Mouse (Mus musculus) cerebellum, adult 18-20 months (tissue): ENCODE data around the gene Rftn1.
A peak's percentile ranks its signal among the peaks of the same experiment; 100 is the strongest.

ENCODE experiments used
- DNase-seq, 2 experiments: peaks; one replicate each; pipeline ENCODE4 v3.0.0; 2021

Rftn1 gene

DNA sequence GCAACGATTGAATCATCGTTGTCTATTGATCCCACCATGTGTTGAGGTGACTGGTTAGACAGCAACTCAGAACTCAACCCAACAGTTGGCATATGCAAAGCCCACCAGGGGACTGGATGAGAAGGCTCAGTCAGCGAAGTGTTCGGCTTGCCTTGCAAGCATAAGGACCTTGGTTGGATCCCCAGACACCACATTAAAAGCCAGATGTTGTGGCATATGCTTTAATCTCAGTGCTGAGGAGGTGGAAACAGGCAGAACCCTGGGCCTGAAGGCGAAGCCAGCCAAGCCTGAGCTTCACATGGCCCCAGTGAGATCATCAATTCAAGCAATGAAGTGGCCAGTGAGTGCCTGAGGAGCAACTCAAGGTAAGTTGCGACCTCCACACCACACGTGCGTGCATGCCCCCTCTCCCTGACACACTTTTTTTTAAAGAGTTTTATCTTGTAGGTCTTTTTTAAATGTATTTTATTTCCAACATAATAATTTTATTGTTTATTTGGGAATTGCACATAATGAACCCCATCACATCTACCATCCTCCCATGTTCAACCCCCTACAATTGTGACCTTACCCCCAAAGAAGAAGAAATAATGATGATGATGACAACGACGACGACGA lies 11.5 kb upstream of the Rftn1 start:
- DNase-seq: no peak

DNA sequence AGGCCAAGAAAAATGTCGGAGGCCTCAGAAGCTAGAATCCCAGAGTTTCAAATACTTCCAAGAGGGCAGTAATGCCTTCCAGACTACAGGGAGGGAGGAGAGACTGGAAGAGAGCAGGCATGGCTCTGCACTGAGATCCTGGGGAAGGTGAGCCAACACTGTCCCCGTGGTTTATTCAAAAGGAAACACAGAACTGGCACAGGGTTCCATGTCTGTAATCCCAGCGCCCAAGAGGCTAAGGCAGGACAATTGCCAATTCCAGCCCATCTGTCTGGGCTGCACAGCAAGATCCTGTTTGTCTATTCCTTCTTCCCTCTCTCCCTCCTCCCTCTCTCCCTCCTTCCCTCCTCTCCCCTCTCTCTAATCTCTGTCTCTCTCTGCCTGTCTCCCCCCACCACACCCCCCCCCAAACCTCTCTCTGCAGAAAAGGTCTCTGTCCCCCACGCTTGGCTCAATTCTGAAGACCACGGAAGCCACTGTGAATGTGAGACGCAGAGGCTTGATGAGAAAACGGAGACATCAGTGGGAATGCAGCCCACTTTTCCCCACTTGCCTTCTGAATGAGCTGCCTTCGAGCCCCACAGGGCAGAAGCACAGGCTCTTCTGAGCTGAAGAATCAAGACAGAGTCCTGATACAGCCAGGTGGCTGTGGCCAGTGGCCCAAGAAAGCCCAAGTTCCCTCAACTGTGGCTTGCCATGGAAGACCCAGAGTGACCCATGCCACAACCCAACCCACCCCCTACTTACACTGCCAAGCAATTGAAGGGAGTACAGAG lies 8.8 kb upstream of the Rftn1 start:
- peak; percentile 68 to 81 for DNase-seq

GRCm38 (mm10) chr17:50197572-50197971 lies 7.1 kb upstream of the Rftn1 start:
- DNase-seq: no peak

DNA sequence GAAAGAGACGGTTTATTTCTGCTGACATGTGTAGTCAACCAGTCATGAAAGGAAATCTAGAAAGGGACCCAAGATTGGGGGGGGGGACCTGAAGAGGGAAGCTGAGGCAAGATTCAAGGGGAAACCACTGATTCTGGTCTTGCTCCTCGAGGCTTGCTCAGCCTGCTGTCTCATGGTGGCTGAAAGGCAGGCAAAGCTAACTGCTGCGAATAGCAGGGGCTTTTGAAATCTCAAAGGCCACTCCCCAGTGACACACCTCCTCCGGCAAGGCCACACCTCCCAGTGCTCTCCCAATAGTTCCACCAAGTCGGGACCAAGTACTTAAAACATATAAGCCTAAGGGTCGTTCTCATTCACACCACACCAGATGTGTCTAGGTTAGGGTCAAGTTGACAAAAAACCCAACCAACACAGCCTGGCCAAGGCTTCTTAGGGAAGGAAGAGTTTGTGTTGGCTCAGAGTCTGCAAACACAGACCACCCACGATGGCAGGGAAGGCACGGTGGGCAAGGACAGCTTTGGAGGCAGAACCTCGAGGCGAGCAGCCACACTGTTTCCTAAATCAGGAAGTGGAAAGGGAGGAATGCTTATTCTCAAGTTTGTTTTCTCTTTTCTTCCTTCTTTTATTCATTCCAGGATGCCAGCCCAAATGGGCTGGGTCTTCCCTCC lies 5.7 kb upstream of the Rftn1 start:
- DNase-seq: no peak

DNA sequence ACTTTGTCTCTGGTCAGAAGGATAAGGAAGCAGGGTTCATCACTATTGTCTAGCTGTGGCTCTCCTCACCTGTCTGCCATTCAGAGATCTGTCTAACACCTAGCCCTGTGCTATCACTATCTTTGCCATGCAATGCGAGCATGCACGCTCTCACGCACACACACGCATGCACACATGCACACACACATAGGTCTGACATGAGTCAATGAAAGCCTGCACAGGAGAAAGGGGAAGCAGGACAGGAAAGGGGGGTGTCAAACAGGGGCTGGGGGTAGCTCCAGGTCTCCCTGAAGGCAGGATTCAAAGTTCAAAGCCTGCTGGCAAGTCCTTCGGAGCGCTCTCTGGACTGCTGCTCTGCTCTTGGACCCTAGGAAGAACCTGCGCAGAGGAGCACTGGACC lies 4.9 kb upstream of the Rftn1 start:
- no peak for DNase-seq

- DNase-seq: no peak
Measured at GRCm38 (mm10) chr17:50194541-50194940, 4.1 kb upstream of the Rftn1 start.

DNA sequence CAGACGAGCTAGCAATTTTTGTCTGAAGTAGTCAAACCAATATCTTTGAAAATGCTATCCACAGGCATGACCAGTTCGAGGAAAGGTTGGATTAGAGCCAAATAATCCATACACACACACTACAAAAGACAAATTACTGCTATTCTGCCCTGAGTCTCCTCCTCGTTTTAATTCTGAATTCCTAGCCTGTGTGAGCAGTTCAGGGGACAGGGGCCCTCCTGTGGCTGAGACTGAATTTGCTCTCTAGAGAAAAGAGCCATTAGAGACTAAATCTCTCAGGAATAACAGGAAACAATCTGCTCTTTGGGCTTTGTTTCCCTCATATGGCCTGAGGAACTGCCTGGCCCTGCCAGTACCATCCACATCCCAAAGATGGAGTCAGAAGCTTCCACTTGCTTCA lies 3.2 kb upstream of the Rftn1 start:
- no peak for DNase-seq

DNA sequence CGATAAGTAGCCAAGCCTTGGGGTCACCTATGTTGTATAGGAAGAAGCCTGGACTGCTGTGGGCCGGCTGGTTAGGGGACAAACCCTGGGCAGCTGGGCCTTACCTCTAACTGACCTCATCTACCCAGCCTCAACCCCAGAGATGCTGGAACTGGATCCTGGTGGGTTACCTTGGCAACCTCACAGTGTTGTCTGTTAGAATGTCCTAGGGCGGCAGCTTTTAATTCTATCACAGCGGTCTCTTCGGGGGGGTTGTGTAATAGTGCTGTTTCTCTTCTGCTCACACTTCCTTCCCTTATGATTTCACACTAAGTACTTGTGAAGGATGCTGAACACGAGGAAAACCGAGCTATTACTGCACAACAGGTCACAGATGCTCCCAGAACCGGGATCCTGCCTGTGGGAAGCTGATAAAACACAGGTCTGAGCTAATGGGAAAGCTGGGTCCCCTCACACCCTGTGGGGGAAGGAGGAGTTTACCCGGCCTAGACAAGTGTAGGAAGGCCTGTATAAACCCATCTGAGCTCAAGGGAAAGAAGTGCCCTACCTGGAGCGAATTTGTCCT lies 2.0 kb upstream of the Rftn1 start:
- DNase-seq: no peak

- no peak for DNase-seq
Measured at GRCm38 (mm10) chr17:50191318-50191957, 964 bp upstream of the Rftn1 start.

DNA sequence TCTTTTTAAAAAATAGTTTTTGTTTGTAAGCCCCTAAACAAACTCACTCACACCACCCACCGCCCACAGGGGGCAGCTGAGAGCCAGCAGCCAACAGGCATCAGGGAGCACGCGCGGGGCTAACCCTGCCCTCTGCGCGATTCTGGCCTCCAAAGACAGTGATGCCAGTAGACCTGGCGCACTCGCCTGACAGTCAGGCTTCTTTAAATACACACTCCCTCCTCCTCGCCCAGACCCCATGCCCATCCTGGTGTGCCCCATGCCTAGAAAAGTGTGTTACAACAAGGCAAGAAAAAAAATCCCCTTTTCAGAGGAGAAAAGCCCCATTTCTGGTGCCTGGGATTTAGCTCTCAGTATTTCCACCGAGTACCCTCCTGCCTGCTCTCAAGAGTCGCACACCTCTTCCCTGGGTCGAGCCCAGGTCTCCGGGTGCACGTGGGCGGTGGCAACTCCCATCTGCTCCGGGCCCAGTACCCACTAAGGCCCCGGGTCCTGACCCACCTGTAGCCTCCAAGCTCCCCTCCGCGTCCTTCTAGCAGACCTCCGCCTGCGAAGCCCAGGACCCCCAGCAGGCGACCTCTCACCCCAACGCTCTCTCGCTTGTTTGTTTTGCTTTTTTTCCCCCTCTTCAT lies 977 bp downstream of the Rftn1 start:
- peak; percentile 33 to 34 for DNase-seq

DNA sequence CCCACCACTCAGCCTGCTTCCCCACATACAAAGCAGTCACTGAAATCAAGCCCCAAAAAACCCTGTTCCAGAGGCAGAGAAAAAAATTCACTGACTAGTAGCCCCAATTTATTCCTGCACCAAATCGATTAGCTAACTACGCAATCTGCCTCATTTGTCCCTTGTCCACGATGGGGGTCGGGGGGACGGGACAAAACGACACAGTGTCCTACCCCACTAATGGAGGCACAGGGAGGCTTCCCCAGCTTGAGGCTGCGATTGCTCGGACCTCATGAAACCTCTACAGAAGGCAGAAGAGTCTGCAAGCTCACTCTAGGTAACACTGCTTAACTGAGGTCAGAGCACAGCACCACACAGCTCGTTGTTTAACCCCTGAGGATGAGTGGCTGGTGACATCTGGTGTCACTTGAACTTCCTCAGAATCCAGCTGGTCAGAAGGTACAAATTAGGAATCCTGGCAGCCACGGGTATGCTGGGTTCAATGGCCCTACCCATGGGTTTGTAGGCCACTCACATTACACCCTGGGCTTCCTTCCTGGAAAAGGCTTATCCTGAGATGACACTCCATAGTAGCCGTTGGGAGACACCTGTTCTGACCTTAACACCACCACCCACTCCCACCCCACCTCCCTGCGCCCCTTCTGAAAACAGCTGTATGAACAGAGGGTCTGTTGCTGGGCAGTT lies 1.7 kb downstream of the Rftn1 start:
- no peak for DNase-seq

DNA sequence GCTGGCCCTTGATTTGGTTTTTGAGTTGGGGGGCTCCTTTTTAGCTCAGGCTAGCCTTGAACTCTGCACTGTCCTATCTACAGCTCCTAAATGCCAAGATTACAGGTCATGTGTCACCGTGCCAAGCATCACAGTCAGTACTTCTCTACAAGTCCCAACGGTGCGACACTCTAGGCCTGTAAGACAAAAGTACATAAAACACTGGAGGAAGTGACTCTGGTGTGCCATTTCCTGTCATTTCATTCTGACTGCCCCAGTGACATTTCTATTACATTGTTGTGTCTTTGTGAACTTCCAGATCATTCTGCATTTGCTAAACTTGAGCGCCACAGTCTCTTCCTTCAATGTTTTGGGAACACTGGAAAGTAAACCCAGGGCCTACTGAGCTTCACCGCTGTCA lies 4.9 kb downstream of the Rftn1 start:
- DNase-seq: no peak

DNA sequence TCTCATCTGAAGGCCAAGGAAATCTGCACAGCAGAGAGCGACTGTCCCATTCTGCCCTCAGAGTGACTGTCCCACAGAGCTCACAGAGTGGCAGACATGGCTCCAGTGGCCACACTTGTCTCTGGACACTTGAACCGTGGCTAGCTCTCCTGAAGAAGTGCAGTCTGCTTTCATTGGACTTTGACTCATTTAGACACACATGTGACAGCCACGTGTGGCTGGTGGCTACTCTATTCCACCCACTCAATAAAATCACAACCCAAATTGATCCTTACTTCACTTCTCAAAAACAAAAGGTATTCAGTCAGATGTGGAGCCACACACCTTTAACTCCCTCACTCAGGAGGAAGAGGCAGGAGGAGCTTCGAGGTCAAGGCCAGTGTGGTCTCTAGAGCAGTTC lies 5.4 kb downstream of the Rftn1 start:
- peak in 1 of 2 experiments; percentile 19 for DNase-seq

DNA sequence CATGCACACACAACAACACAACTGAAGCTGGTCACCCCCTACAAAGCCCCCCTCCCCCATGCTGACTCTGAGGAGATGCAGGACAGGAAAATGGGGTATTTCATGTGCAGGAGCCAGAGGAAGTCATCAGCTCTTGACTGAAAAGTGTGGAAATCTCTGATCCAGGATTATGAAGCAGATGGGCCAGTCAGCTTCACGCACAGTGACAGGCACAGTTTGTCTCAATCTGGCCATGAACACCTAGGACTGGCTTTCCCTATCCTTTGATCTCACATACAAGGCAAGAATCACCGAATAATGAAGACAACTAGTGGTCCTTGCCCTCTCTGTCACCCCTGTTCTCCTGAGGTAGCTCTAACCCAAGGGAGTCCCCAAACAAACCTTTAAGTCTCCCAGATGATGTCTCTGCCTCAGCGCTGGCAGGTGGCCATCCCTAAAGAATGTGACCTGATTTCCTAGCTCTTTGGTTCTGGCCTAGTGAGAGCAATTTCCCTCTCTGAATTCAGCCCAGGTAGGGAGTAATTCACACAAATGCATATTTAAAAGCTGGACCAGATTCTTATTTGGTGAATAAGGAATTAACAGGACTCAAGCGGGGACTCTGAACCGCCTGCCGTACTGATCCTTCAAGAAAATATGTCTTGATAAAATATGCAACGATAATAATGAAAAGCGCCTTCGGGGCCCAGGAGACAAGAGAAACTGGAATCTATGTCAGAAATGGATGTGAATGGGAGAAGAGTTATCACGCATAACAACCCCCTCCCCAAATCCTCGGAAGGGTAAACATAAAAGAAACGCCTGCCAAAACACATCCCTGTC lies 6.0 kb downstream of the Rftn1 start:
- peak; percentile 78 to 84 for DNase-seq

- DNase-seq: no peak
Measured at GRCm38 (mm10) chr17:50183300-50183699, 7.2 kb downstream of the Rftn1 start.

GRCm38 (mm10) chr17:50182542-50182951 lies 7.9 kb downstream of the Rftn1 start:
- DNase-seq: peak; percentile 58 to 75

GRCm38 (mm10) chr17:50180899-50181570 lies 9.4 kb downstream of the Rftn1 start:
- no peak for DNase-seq

- DNase-seq: no peak
Measured at GRCm38 (mm10) chr17:50173776-50174175, 16.7 kb downstream of the Rftn1 start.

DNA sequence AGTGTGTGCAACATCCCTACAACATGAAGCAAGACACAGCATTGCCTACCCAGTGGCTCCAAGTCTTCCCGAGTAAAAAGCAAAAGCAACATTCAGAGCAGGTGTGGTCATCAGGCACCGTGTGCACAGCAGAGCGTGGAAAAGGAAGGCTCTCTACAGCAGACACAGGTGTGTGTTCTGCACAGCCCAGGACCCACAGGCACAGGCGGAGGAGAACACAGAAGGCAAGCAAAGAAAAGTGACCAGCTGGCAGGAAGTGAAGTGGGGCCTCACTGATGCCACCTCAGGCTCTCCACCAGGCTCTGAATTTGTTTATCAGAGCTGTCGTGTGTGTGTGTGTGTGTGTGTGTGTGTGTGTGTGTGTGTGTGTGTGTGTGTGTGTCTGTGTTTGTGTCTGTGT lies 17.1 kb downstream of the Rftn1 start:
- no peak for DNase-seq

- DNase-seq: no peak
Measured at GRCm38 (mm10) chr17:50172795-50173194, 17.7 kb downstream of the Rftn1 start.
